Comparison of ENCODE assay signal across 13 mouse cellular contexts in genomic region chr9:65247502-65248376, GRCm38 (mm10). TPM values are rescaled to one million over a fixed set of nuclear protein-coding genes. Genes with fewer than 3 reads are reported as not detected.
DNase-seq lines count a peak whose midpoint lies in the region; TF ChIP-seq lines count a peak whose summit lies in the region.
"Had no signal": no experiment of that assay in that cellular context is flagged by ENCODE, and none has a peak within 500 bp of the region (broad histone marks: within the 10 kb centered on the region; RNA-seq: fewer than 3 reads in every experiment).

No protein-coding gene starts in this region.

- TF ChIP-seq CTCF in heart, adult 2 months (IDR thresholded peaks at IDR 0.05) = no peak

- no peak overlapping the region for H3K9ac ChIP-seq in heart, adult 2 months (ENCODE audit: low read depth, low read length)
- H3K9ac ChIP-seq: liver, embryonic 13.5 days had no signal

- peak; percentile 15 for DNase-seq in kidney, postnatal 14 days
- no peak for DNase-seq in kidney, adult 8-10 months
- peak; percentile 39 to 58 for DNase-seq in heart, adult 2 months
- no peak for DNase-seq in heart, embryonic 10.5 days (ENCODE audit: low spot score)
- no peak for DNase-seq in limb, embryonic 10.5 days (ENCODE audit: low spot score)
- no peak for DNase-seq in layer of hippocampus, adult 9-10 months (ENCODE audit: low spot score)
- no peak for DNase-seq in adrenal gland, postnatal 36 days
- no peak for DNase-seq in left cerebral cortex, postnatal 25 days (ENCODE audit: low spot score in 2 of 2)
- DNase-seq: cerebellum, postnatal 25 days; liver, embryonic 13.5 days had no signal

- TF ChIP-seq EP300 in heart, adult 2 months (IDR thresholded peaks at IDR 0.05; ENCODE audit: insufficient read depth, low read depth, low read length) = no peak

- H3K4me3 ChIP-seq in heart, adult 2 months = no peak overlapping the region
- no peak overlapping the region for H3K4me3 ChIP-seq in heart, embryonic 10.5 days
- H3K4me3 ChIP-seq in limb, embryonic 10.5 days = no peak overlapping the region
- H3K4me3 ChIP-seq: liver, embryonic 13.5 days had no signal

- WGBS in heart, adult 2 months = 40% methylated on average over 16 of the region's 16 CpGs
- WGBS in heart, embryonic 10.5 days = 63% methylated on average over 16 of the region's 16 CpGs
- WGBS in limb, embryonic 10.5 days = 73% methylated on average over 16 of the region's 16 CpGs

- H3K79me2 ChIP-seq in heart, adult 2 months (replicated peaks; ENCODE audit: control insufficient read depth, insufficient read depth, low read length) = no peaks in the 10 kb centered on the region

- TF ChIP-seq POLR2A in heart, adult 2 months (IDR thresholded peaks at IDR 0.05; ENCODE audit: insufficient read depth, low read depth, low read length) = no peak

- H3K27me3 ChIP-seq in heart, adult 2 months (ENCODE audit: control insufficient read depth, insufficient read depth, low read length) = no peaks in the 10 kb centered on the region
- H3K27me3 ChIP-seq in heart, embryonic 10.5 days (ENCODE audit: insufficient read depth, poor library complexity, severe bottlenecking) = 0 out of 2 replicates have a peak, but pooled peaks cover 9% of the 10 kb centered on the region
- no peaks in the 10 kb centered on the region for H3K27me3 ChIP-seq in limb, embryonic 10.5 days (ENCODE audit: low read depth, poor library complexity, severe bottlenecking)

- H3K27ac ChIP-seq in heart, adult 2 months = no peak overlapping the region; the same call in 1 of the 2 replicates
- H3K27ac ChIP-seq in heart, embryonic 10.5 days = peak overlapping the region; percentile 53; the same call in 1 of the 2 replicates
- peak overlapping the region; percentile 28; the same call in 1 of the 2 replicates for H3K27ac ChIP-seq in limb, embryonic 10.5 days
- H3K27ac ChIP-seq: liver, embryonic 13.5 days had no signal

- no peaks in the 10 kb centered on the region; the same call in 1 of the 2 replicates for H3K4me1 ChIP-seq in heart, adult 2 months (ENCODE audit: control insufficient read depth, insufficient read depth, low read length)
- peaks cover 28% of the 10 kb centered on the region for H3K4me1 ChIP-seq in heart, embryonic 10.5 days
- peaks cover 27% of the 10 kb centered on the region for H3K4me1 ChIP-seq in limb, embryonic 10.5 days

- no peaks in the 10 kb centered on the region for H3K36me3 ChIP-seq in heart, adult 2 months (ENCODE audit: control insufficient read depth, insufficient read depth, low read length)
- H3K36me3 ChIP-seq in heart, embryonic 10.5 days = no peaks in the 10 kb centered on the region
- H3K36me3 ChIP-seq in limb, embryonic 10.5 days = no peaks in the 10 kb centered on the region
- H3K36me3 ChIP-seq: liver, embryonic 13.5 days had no signal

- intact Hi-C loops in heart, adult 2 months (cut with DNase I) = no loop called here
- intact Hi-C loops in left cerebral cortex, postnatal 25 days (cut with DNase I) = no loop called here

- H3K9me3 ChIP-seq in heart, embryonic 10.5 days = no peaks in the 10 kb centered on the region
- no peaks in the 10 kb centered on the region for H3K9me3 ChIP-seq in limb, embryonic 10.5 days (replicated peaks)
- H3K9me3 ChIP-seq: liver, embryonic 13.5 days had no signal

RNA-seq across cellular contexts. Expression of gene Cilp, which starts 17.2 kb away (rescaled TPM):
- total RNA-seq in heart, adult 2 months (2021) = 1 to 10 TPM; 3.0 to 4.8 TPM
- polyA plus RNA-seq in heart, adult 2 months (2012; rRNA removed) = 4.8 and 10.1 TPM in 2 replicates
- not detected in 2 replicates for polyA plus RNA-seq in heart, embryonic 10.5 days (2016; fragmentation: Nextera tagmentation; extraction: Ambion mirVana)
- 0.05 and 0.06 TPM in 2 replicates for polyA plus RNA-seq in limb, embryonic 10.5 days (2016; fragmentation: Nextera tagmentation; extraction: Ambion mirVana)
- 1 to 10 TPM; 4.7 to 6.2 TPM for total RNA-seq in adrenal gland, postnatal 36 days (2021)
- total RNA-seq in left cerebral cortex, postnatal 25 days (2021) = under 1 TPM; 0.07 to 0.09 TPM
- total RNA-seq: CH12.LX; left cerebral cortex, postnatal 14 days; megakaryocyte-erythroid progenitor cell, adult 5-6 weeks had no signal

RNA-seq across cellular contexts. Expression of gene Clpx, which starts 46.3 kb away (rescaled TPM):
- 100 to 1,000 TPM in 1 of 2 experiments, 10 to 100 TPM in 1; 98.8 to 114 TPM for total RNA-seq in heart, adult 2 months (2021)
- polyA plus RNA-seq in heart, adult 2 months (2012; rRNA removed) = 18.0 and 32.2 TPM in 2 replicates
- polyA plus RNA-seq in heart, embryonic 10.5 days (2016; fragmentation: Nextera tagmentation; extraction: Ambion mirVana) = 43.0 and 43.5 TPM in 2 replicates
- 45.5 and 52.7 TPM in 2 replicates for polyA plus RNA-seq in limb, embryonic 10.5 days (2016; fragmentation: Nextera tagmentation; extraction: Ambion mirVana)
- 10 to 100 TPM; 65.6 to 75.8 TPM for total RNA-seq in adrenal gland, postnatal 36 days (2021)
- 10 to 100 TPM; 28.9 to 29.6 TPM for total RNA-seq in left cerebral cortex, postnatal 25 days (2021)

RNA-seq across cellular contexts. Expression of gene Parp16, which starts 52.6 kb away (rescaled TPM):
- 1 to 10 TPM; 2.6 to 3.1 TPM for total RNA-seq in heart, adult 2 months (2021)
- 3.7 and 4.8 TPM in 2 replicates for polyA plus RNA-seq in heart, adult 2 months (2012; rRNA removed)
- 4.8 and 5.8 TPM in 2 replicates for polyA plus RNA-seq in heart, embryonic 10.5 days (2016; fragmentation: Nextera tagmentation; extraction: Ambion mirVana)
- 8.7 and 9.0 TPM in 2 replicates for polyA plus RNA-seq in limb, embryonic 10.5 days (2016; fragmentation: Nextera tagmentation; extraction: Ambion mirVana)
- total RNA-seq in adrenal gland, postnatal 36 days (2021) = 10 to 100 TPM; 11.8 to 21.2 TPM
- 1 to 10 TPM; 3.3 to 3.6 TPM for total RNA-seq in left cerebral cortex, postnatal 25 days (2021)

Comparison
In these comparisons a context has a peak if more than half of its experiments do, and no peak if none do; other contexts are left out.
1. DNase-seq: peak in kidney, postnatal 14 days (single experiment) and heart, adult 2 months (2 of 2); none in kidney, adult 8-10 months (0 of 2), heart, embryonic 10.5 days (single experiment), limb, embryonic 10.5 days (single experiment), layer of hippocampus, adult 9-10 months (single experiment), adrenal gland, postnatal 36 days (0 of 2) and left cerebral cortex, postnatal 25 days (0 of 2).